Mouse (Mus musculus): Measurements from ENCODE around the gene Rnase9. TPM values are rescaled to one million over a fixed set of nuclear protein-coding genes. Genes with fewer than 3 reads are reported as not detected.

Gene Rnase9
- not detected in 2 replicates for polyA plus RNA-seq (2015; fragmentation: Nextera tagmentation; extraction: Ambion mirVana)

- H3K4me2 ChIP-seq (ENCODE audit: low read length): no peak within 1 kb of the TSS
- H3K36me3 ChIP-seq (ENCODE audit: control insufficient read depth, insufficient read depth): no peaks in the 10 kb centered on the region
- 62% methylated on average over 6 of the region's 6 CpGs for WGBS
- H3K4me3 ChIP-seq (replicated peaks; ENCODE audit: low read length): no peak within 1 kb of the TSS
- no peaks in the 10 kb centered on the region for H3K9me3 ChIP-seq (ENCODE audit: control insufficient read depth, low read length)
- ATAC-seq: no peak
- H3K9ac ChIP-seq (replicated peaks; ENCODE audit: low read depth, low read length): no peak within 1 kb of the TSS
- no peaks in the 10 kb centered on the region for H3K27me3 ChIP-seq (replicated peaks; ENCODE audit: control insufficient read depth, insufficient read depth, low read length)
- H3K4me1 ChIP-seq (replicated peaks; ENCODE audit: control insufficient read depth, insufficient read depth, low read length): no peaks in the 10 kb centered on the region
- H3K27ac ChIP-seq (ENCODE audit: low read length): no peak within 1 kb of the TSS
Measured at GRCm38 (mm10) chr14:51041769-51042168, at the start of gene Rnase9. Gene Rnase9 (minus strand): TSS chr14:51041869.

GRCm38 (mm10) chr14:51090077-51090781 is 48.6 kb upstream of the Rnase9 start:
- Histone ChIP-seq H3K36me3 (ENCODE audit: control insufficient read depth, insufficient read depth) (no peaks in the 10 kb centered on the region), H3K9ac (replicated peaks; ENCODE audit: low read depth, low read length) (peak overlapping the region; percentile 55), H3K27me3 (replicated peaks; ENCODE audit: control insufficient read depth, insufficient read depth, low read length) (no peaks in the 10 kb centered on the region), H3K4me2 (ENCODE audit: low read length) (peak overlapping the region; percentile 78), H3K4me3 (replicated peaks; ENCODE audit: low read length) (peak overlapping the region; percentile 83), H3K4me1 (replicated peaks; ENCODE audit: control insufficient read depth, insufficient read depth, low read length) (no peaks in the 10 kb centered on the region; the same call in 1 of the 2 replicates), H3K9me3 (ENCODE audit: control insufficient read depth, low read length) (no peaks in the 10 kb centered on the region), H3K27ac (ENCODE audit: low read length) (peak overlapping the region; percentile 52)
- peak; percentile 45 for ATAC-seq
- under 1% methylated on average over 27 of the region's 27 CpGs for WGBS

GRCm38 (mm10) chr14:51089674-51090076 is 48.0 kb upstream of the Rnase9 start:
- no peaks in the 10 kb centered on the region for H3K9me3 ChIP-seq (ENCODE audit: control insufficient read depth, low read length)
- H3K4me2 ChIP-seq (ENCODE audit: low read length): peak overlapping the region; percentile 78
- no peaks in the 10 kb centered on the region for H3K27me3 ChIP-seq (replicated peaks; ENCODE audit: control insufficient read depth, insufficient read depth, low read length)
- no peak for ATAC-seq
- no peaks in the 10 kb centered on the region; the same call in 1 of the 2 replicates for H3K4me1 ChIP-seq (replicated peaks; ENCODE audit: control insufficient read depth, insufficient read depth, low read length)
- peak overlapping the region; percentile 83 for H3K4me3 ChIP-seq (replicated peaks; ENCODE audit: low read length)
- no peaks in the 10 kb centered on the region for H3K36me3 ChIP-seq (ENCODE audit: control insufficient read depth, insufficient read depth)
- WGBS: under 1% methylated on average over 15 of the region's 15 CpGs
- peak overlapping the region; percentile 55 for H3K9ac ChIP-seq (replicated peaks; ENCODE audit: low read depth, low read length)
- H3K27ac ChIP-seq (ENCODE audit: low read length): peak overlapping the region; percentile 52

GRCm38 (mm10) chr14:51088970-51089673 is 47.5 kb upstream of the Rnase9 start:
- peak; percentile 95 for ATAC-seq
- under 1% methylated on average over 34 of the region's 34 CpGs for WGBS
- Histone ChIP-seq H3K36me3 (ENCODE audit: control insufficient read depth, insufficient read depth) (no peaks in the 10 kb centered on the region), H3K27ac (ENCODE audit: low read length) (peak overlapping the region; percentile 82), H3K4me3 (replicated peaks; ENCODE audit: low read length) (peak overlapping the region; percentile 83), H3K4me2 (ENCODE audit: low read length) (peak overlapping the region; percentile 78), H3K27me3 (replicated peaks; ENCODE audit: control insufficient read depth, insufficient read depth, low read length) (0 out of 2 replicates have a peak, but pooled peaks cover under 1% of the 10 kb centered on the region), H3K4me1 (replicated peaks; ENCODE audit: control insufficient read depth, insufficient read depth, low read length) (no peaks in the 10 kb centered on the region; the same call in 1 of the 2 replicates), H3K9me3 (ENCODE audit: control insufficient read depth, low read length) (no peaks in the 10 kb centered on the region), H3K9ac (replicated peaks; ENCODE audit: low read depth, low read length) (peak overlapping the region; percentile 57)

- Histone ChIP-seq H3K36me3 (ENCODE audit: control insufficient read depth, insufficient read depth) (no peaks in the 10 kb centered on the region), H3K9me3 (ENCODE audit: control insufficient read depth, low read length) (no peaks in the 10 kb centered on the region), H3K4me1 (replicated peaks; ENCODE audit: control insufficient read depth, insufficient read depth, low read length) (peaks cover 4% of the 10 kb centered on the region), H3K4me3 (replicated peaks; ENCODE audit: low read length) (peak overlapping the region; percentile 83), H3K9ac (replicated peaks; ENCODE audit: low read depth, low read length) (peak overlapping the region; percentile 57), H3K4me2 (ENCODE audit: low read length) (peak overlapping the region; percentile 78), H3K27me3 (replicated peaks; ENCODE audit: control insufficient read depth, insufficient read depth, low read length) (peaks cover 6% of the 10 kb centered on the region; the same call in 1 of the 2 replicates), H3K27ac (ENCODE audit: low read length) (peak overlapping the region; percentile 82)
- ATAC-seq: peak; percentile 30
- WGBS: 0% methylated on average over 23 of the region's 23 CpGs
Measured at GRCm38 (mm10) chr14:51088166-51088969, 46.7 kb upstream of the Rnase9 start.

- Histone ChIP-seq H3K27ac (ENCODE audit: low read length) (no peak overlapping the region), H3K9ac (replicated peaks; ENCODE audit: low read depth, low read length) (no peak overlapping the region), H3K4me2 (ENCODE audit: low read length) (peak overlapping the region; percentile 78), H3K36me3 (ENCODE audit: control insufficient read depth, insufficient read depth) (no peaks in the 10 kb centered on the region), H3K4me1 (replicated peaks; ENCODE audit: control insufficient read depth, insufficient read depth, low read length) (peaks cover 9% of the 10 kb centered on the region), H3K9me3 (ENCODE audit: control insufficient read depth, low read length) (no peaks in the 10 kb centered on the region), H3K27me3 (replicated peaks; ENCODE audit: control insufficient read depth, insufficient read depth, low read length) (peaks cover 6% of the 10 kb centered on the region; the same call in 1 of the 2 replicates), H3K4me3 (replicated peaks; ENCODE audit: low read length) (peak overlapping the region; percentile 83)
- ATAC-seq: no peak
- 8% methylated on average over 9 of the region's 9 CpGs for WGBS
Measured at GRCm38 (mm10) chr14:51087762-51088161, 46.1 kb upstream of the Rnase9 start.

GRCm38 (mm10) chr14:51085911-51086310 is 44.2 kb upstream of the Rnase9 start:
- Histone ChIP-seq H3K9me3 (ENCODE audit: control insufficient read depth, low read length) (no peaks in the 10 kb centered on the region), H3K36me3 (ENCODE audit: control insufficient read depth, insufficient read depth) (no peaks in the 10 kb centered on the region), H3K27ac (ENCODE audit: low read length) (no peak overlapping the region), H3K4me3 (replicated peaks; ENCODE audit: low read length) (no peak overlapping the region), H3K4me1 (replicated peaks; ENCODE audit: control insufficient read depth, insufficient read depth, low read length) (peaks cover 9% of the 10 kb centered on the region), H3K4me2 (ENCODE audit: low read length) (no peak overlapping the region), H3K27me3 (replicated peaks; ENCODE audit: control insufficient read depth, insufficient read depth, low read length) (peaks cover 6% of the 10 kb centered on the region; the same call in 1 of the 2 replicates), H3K9ac (replicated peaks; ENCODE audit: low read depth, low read length) (no peak overlapping the region)
- no peak for ATAC-seq
- WGBS: 80% methylated on average over 4 of the region's 4 CpGs

GRCm38 (mm10) chr14:51085086-51085485 is 43.4 kb upstream of the Rnase9 start:
- H3K4me1 ChIP-seq (replicated peaks; ENCODE audit: control insufficient read depth, insufficient read depth, low read length): peaks cover 9% of the 10 kb centered on the region
- peaks cover 6% of the 10 kb centered on the region; the same call in 1 of the 2 replicates for H3K27me3 ChIP-seq (replicated peaks; ENCODE audit: control insufficient read depth, insufficient read depth, low read length)
- no peak overlapping the region for H3K9ac ChIP-seq (replicated peaks; ENCODE audit: low read depth, low read length)
- H3K27ac ChIP-seq (ENCODE audit: low read length): no peak overlapping the region
- no peaks in the 10 kb centered on the region for H3K36me3 ChIP-seq (ENCODE audit: control insufficient read depth, insufficient read depth)
- WGBS: 87% methylated on average over 2 of the region's 2 CpGs
- ATAC-seq: no peak
- no peaks in the 10 kb centered on the region for H3K9me3 ChIP-seq (ENCODE audit: control insufficient read depth, low read length)
- no peak overlapping the region for H3K4me2 ChIP-seq (ENCODE audit: low read length)
- no peak overlapping the region for H3K4me3 ChIP-seq (replicated peaks; ENCODE audit: low read length)
